Mouse (Mus musculus): Measurements from ENCODE around the gene Vwa8.

- TF ChIP-seq CTCF (IDR thresholded peaks at IDR 0.05; ENCODE audit: insufficient read depth, low read depth, low read length), result no peak
- TF ChIP-seq POLR2A (IDR thresholded peaks at IDR 0.05; ENCODE audit: insufficient read depth, low read depth, low read length), result no peak
These were observed 377.9 kb downstream of the Vwa8 start for GRCm38 (mm10) chr14:79226741-79227140.

All from olfactory bulb, adult 2 months (tissue).